18 mouse cellular contexts compared by ENCODE assay signal in the genomic region with DNA sequence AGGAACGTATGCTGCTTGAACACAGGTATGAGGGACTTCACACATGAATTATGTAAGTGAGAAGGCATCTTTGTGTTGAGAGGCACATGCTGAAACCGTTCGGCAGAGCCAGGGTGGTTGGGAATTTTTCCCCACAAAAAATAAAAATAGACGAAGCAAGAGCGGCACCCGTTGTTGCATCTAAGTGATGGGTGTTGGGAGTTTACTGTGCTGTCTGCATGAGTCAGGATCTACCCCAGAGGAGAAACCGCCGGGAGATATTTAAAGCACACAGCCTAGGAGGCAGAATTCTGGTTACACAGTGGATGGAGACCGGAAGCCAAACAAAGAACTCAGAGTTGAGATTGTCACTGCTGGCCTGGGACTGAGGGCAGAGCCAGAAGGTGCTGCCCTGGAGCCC. TPM values are rescaled to one million over a fixed set of nuclear protein-coding genes. Genes with fewer than 3 reads are reported as not detected.
DNase-seq lines count a peak whose midpoint lies in the region; ATAC-seq and TF ChIP-seq lines count a peak whose summit lies in the region.
"Had no signal": no experiment of that assay in that cellular context is flagged by ENCODE, and none has a peak within 500 bp of the region (broad histone marks: within the 10 kb centered on the region; RNA-seq: fewer than 3 reads in every experiment).

No protein-coding gene starts in this region.

- 95% methylated on average over 9 of the region's 9 CpGs for WGBS in hindbrain, embryonic 13.5 days

- intact Hi-C loops in left cerebral cortex, adult 2 months (cut with DNase I) = loop anchor here (2.0 to 10.0 kb wide), 3 partner anchors 54 to 156 kb away; partner anchors contain the start of gene Ptpn4

- ATAC-seq in hindbrain, embryonic 13.5 days (ENCODE audit: low FRiP score) = no peak
- ATAC-seq: hindbrain, embryonic 16.5 days had no signal

- H3K9ac ChIP-seq in hindbrain, embryonic 13.5 days = no peak overlapping the region
- H3K9ac ChIP-seq: heart, embryonic 12.5 days; liver, embryonic 13.5 days; lung, embryonic 15.5 days; neural tube, embryonic 12.5 days had no signal

- peaks cover 12% of the 10 kb centered on the region; the same call in 1 of the 2 replicates for H3K4me1 ChIP-seq in hindbrain, embryonic 13.5 days (replicated peaks)
- H3K4me1 ChIP-seq: liver, embryonic 13.5 days had no signal

- H3K4me3 ChIP-seq in left cerebral cortex, adult 2 months = no peak overlapping the region
- no peak overlapping the region for H3K4me3 ChIP-seq in hindbrain, embryonic 13.5 days
- H3K4me3 ChIP-seq: heart, embryonic 12.5 days; limb, embryonic 10.5 days; liver, embryonic 13.5 days; lung, embryonic 15.5 days; neural tube, embryonic 12.5 days had no signal

- H3K9me3 ChIP-seq in hindbrain, embryonic 13.5 days = no peaks in the 10 kb centered on the region
- H3K9me3 ChIP-seq: heart, embryonic 12.5 days; limb, embryonic 10.5 days; liver, embryonic 13.5 days; lung, embryonic 15.5 days; neural tube, embryonic 12.5 days had no signal

- H3K27ac ChIP-seq in left cerebral cortex, adult 2 months = peak overlapping the region; percentile 81
- H3K27ac ChIP-seq in hindbrain, embryonic 13.5 days = no peak overlapping the region
- H3K27ac ChIP-seq: limb, embryonic 10.5 days; liver, embryonic 13.5 days; lung, embryonic 15.5 days; neural tube, embryonic 12.5 days had no signal

- H3K27me3 ChIP-seq in hindbrain, embryonic 13.5 days = no peaks in the 10 kb centered on the region
- H3K27me3 ChIP-seq: heart, embryonic 12.5 days; liver, embryonic 13.5 days; lung, embryonic 15.5 days; neural tube, embryonic 12.5 days had no signal

- TF ChIP-seq CTCF in left cerebral cortex, adult 2 months (IDR thresholded peaks at IDR 0.05) = no peak

- DNase-seq in layer of hippocampus, adult 18-20 months (ENCODE audit: low spot score in 2 of 2) = peak; percentile 52 to 64
- no peak for DNase-seq in layer of hippocampus, adult 9-10 months (ENCODE audit: low spot score)
- DNase-seq in right cerebral cortex, adult 18-20 months = peak; percentile 80
- DNase-seq in right cerebral cortex, postnatal 14 days = no peak
- peak; percentile 47 to 57 for DNase-seq in left cerebral cortex, adult 2 months (ENCODE audit: extremely low spot score in 1 of 2, low spot score in 2 of 2)
- peak; percentile 55 to 78 for DNase-seq in right cerebral cortex, postnatal 36 days (ENCODE audit: low spot score in 2 of 2)
- DNase-seq in cerebellum, postnatal 25 days = no peak
- DNase-seq: cerebellum, adult 11 months; kidney, adult 18-20 months; kidney, postnatal 10 days; liver, embryonic 13.5 days; thymus, adult 18-20 months had no signal

- no peaks in the 10 kb centered on the region for H3K36me3 ChIP-seq in hindbrain, embryonic 13.5 days
- H3K36me3 ChIP-seq: heart, embryonic 12.5 days; limb, embryonic 10.5 days; liver, embryonic 13.5 days; lung, embryonic 15.5 days; neural tube, embryonic 12.5 days had no signal

- no peak overlapping the region for H3K4me2 ChIP-seq in hindbrain, embryonic 13.5 days
- H3K4me2 ChIP-seq: heart, embryonic 12.5 days; liver, embryonic 13.5 days; lung, embryonic 15.5 days; neural tube, embryonic 12.5 days had no signal

RNA-seq across cellular contexts. Expression of gene Tmem177, which starts 21.9 kb away (rescaled TPM):
- 1 to 10 TPM; 7.9 to 8.0 TPM for total RNA-seq in layer of hippocampus, adult 18-20 months (2021)
- 1 to 10 TPM; 7.7 to 8.1 TPM for total RNA-seq in left cerebral cortex, adult 2 months (2021)
- 9.0 and 9.4 TPM in 2 replicates for polyA plus RNA-seq in hindbrain, embryonic 13.5 days (2015; fragmentation: Nextera tagmentation; extraction: Ambion mirVana)

RNA-seq across cellular contexts. Expression of gene Ptpn4, which starts 53.7 kb away (rescaled TPM):
- total RNA-seq in layer of hippocampus, adult 18-20 months (2021) = 10 to 100 TPM; 56.9 to 61.0 TPM
- 10 to 100 TPM; 86.6 to 93.4 TPM for total RNA-seq in left cerebral cortex, adult 2 months (2021)
- 11.4 and 12.1 TPM in 2 replicates for polyA plus RNA-seq in hindbrain, embryonic 13.5 days (2015; fragmentation: Nextera tagmentation; extraction: Ambion mirVana)

Comparison
In these comparisons a context has a peak if more than half of its experiments do, and no peak if none do; other contexts are left out.
1. DNase-seq: peak in layer of hippocampus, adult 18-20 months (2 of 2), right cerebral cortex, adult 18-20 months (single experiment), left cerebral cortex, adult 2 months (2 of 2) and right cerebral cortex, postnatal 36 days (2 of 2); none in layer of hippocampus, adult 9-10 months (single experiment), right cerebral cortex, postnatal 14 days (single experiment) and cerebellum, postnatal 25 days (0 of 2).